Mouse (Mus musculus): Measurements from ENCODE around the gene Cyp51. TPM values are rescaled to one million over a fixed set of nuclear protein-coding genes. Genes with fewer than 3 reads are reported as not detected.
"Not testable (repeated sequence)": the region's sequence is repeated elsewhere in the genome, so short reads cannot be mapped to it uniquely, and the experiment has no call there.

Cyp51 gene
- polyA plus RNA-seq (2015; fragmentation: Nextera tagmentation; extraction: Ambion mirVana), result 126 and 143 TPM in 2 replicates

DNA sequence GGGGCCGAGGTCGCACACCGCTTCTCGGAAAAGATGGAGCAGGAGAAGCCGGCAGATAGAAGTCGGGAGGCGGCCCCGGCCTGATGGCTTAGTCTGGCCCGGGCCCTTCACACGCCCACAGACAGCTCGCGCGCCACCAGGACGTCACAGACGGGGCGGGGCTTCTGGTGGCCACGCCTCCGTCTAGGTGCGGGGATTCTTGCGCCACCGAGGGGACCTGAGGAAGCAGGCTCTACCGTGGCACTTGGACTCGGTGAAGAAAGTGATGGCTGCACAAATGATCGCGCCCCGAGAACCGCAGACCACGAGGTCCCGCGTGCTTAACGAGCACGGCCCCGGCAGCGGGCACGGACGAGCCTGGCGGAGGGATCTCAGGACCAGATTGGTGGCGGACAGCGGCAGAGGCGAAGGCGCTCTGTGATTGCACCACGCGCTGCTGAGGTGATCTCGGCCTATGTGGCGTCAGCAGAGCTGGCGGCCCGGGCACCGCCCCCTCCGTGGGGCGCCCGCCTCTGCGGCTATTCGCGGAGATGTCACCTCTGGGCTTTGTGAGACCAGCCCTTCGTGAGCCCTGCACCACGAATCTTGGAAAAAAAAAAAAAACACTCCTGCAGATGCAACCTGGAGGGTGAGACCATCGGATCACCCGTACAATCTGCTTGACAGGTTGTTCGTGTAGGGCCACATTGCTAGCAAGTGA lies at the start of gene Cyp51:
Gene Cyp51, minus strand, starts transcription at position 406 of the 700 bp plus-strand sequence.
- Histone ChIP-seq H3K27ac (replicated peaks) (peak within 1 kb of the TSS; percentile 100), H3K36me3 (peaks cover 23% of the 10 kb centered on the region), H3K9ac (replicated peaks) (peak within 1 kb of the TSS; percentile 91), H3K4me1 (peaks cover 28% of the 10 kb centered on the region), H3K4me2 (peak within 1 kb of the TSS; percentile 56), H3K9me3 (replicated peaks) (no peaks in the 10 kb centered on the region), H3K27me3 (replicated peaks) (no peaks in the 10 kb centered on the region), H3K4me3 (replicated peaks) (peak within 1 kb of the TSS; percentile 62)
- peak; percentile 98 for ATAC-seq (ENCODE audit: low FRiP score)
- WGBS, result under 1% methylated on average over 59 of the region's 59 CpGs

DNA sequence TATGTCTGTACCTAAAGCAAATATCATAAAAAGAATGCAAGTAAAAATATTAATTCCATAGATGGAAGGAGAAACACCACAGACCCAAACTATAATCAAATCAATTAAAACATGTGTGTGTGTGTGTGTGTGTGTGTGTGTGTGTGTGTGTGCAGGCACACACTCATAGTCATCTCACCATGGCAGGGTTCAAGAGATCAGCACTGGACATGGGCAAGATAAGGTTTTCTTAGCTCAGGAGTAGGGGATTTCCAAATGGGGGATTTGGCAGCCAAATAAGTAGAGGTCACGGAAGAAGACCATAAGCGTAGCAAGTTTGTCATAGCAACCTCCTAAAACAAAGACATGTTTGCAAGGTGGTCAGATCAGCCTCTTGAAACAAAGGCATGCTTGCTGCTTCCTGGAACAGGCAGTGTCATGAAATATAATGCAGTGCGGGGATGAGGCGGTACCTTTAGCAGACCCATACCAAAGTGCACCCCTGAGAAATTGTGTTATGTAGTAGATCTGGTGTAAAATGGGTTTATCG lies 8.1 kb upstream of the Cyp51 start:
- no peak overlapping the region for H3K27ac ChIP-seq (replicated peaks)
- H3K4me1 ChIP-seq, result no peaks in the 10 kb centered on the region
- H3K9me3 ChIP-seq (replicated peaks), result no peaks in the 10 kb centered on the region
- WGBS, result 92% methylated on average over 5 of the region's 5 CpGs
- ATAC-seq (ENCODE audit: low FRiP score), result no peak
- H3K27me3 ChIP-seq (replicated peaks), result no peaks in the 10 kb centered on the region
- H3K4me3 ChIP-seq (replicated peaks), result no peak overlapping the region
- H3K36me3 ChIP-seq, result no peaks in the 10 kb centered on the region
- no peak overlapping the region for H3K4me2 ChIP-seq
- H3K9ac ChIP-seq (replicated peaks), result no peak overlapping the region

DNA sequence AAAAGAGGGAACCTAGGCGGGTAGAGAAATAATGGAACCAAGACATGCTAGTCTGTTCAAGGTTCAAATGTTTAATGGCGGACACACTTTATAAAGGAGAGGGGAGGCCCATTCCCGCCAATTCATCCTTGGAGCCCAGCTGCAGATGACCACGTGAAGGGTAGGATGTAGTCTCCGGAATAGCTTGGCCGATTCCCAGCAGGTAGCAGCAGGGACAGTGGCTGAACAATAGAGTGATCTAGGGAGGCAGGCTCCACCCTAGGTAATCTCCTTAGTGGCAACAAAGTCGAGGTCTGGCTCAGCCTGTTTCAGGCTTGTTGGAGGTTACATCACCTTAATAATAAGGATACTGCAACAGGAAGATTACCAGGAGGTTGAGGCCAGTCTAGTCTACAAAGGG lies 2.5 kb upstream of the Cyp51 start:
- WGBS, result 62% methylated on average over 7 of the region's 7 CpGs
- H3K4me3 ChIP-seq (replicated peaks); H3K9me3 ChIP-seq (replicated peaks); H3K4me2 ChIP-seq; H3K36me3 ChIP-seq; H3K9ac ChIP-seq (replicated peaks); H3K27ac ChIP-seq (replicated peaks); H3K27me3 ChIP-seq (replicated peaks); ATAC-seq (ENCODE audit: low FRiP score): not testable (repeated sequence)
- H3K4me1 ChIP-seq, result peaks cover 17% of the 10 kb centered on the region

DNA sequence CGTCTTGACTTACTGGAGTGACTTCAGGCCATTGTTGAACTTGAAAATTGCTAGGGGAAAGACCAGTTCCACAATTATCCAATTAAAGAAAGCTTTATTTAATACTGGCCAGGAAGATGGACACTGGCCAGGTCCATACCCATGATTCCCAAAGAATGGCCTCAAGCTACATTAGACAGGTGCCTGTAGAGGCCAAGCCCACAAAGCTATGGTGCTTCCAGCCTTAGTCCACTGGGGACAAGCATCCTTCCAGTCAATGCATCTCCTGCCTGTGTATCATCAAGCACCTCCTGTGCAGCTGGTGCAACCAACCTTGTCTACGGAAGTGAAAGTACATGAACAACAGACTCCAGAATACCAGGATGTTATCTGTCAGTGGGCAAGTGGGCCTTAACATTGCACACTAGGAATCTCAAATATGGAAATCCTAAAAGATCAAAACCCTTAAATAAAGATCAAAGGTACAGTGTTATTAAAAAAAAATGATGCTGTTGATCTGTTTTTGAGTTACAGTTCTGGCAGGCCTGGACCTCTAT lies 1.2 kb upstream of the Cyp51 start:
- Histone ChIP-seq H3K4me3 (replicated peaks) (no peak overlapping the region), H3K9me3 (replicated peaks) (no peaks in the 10 kb centered on the region), H3K36me3 (peaks cover 12% of the 10 kb centered on the region), H3K27me3 (replicated peaks) (no peaks in the 10 kb centered on the region), H3K9ac (replicated peaks) (no peak overlapping the region), H3K4me2 (no peak overlapping the region), H3K27ac (replicated peaks) (peak overlapping the region; percentile 100), H3K4me1 (peaks cover 23% of the 10 kb centered on the region)
- WGBS, result 94% methylated on average over 2 of the region's 2 CpGs
- ATAC-seq (ENCODE audit: low FRiP score), result no peak

DNA sequence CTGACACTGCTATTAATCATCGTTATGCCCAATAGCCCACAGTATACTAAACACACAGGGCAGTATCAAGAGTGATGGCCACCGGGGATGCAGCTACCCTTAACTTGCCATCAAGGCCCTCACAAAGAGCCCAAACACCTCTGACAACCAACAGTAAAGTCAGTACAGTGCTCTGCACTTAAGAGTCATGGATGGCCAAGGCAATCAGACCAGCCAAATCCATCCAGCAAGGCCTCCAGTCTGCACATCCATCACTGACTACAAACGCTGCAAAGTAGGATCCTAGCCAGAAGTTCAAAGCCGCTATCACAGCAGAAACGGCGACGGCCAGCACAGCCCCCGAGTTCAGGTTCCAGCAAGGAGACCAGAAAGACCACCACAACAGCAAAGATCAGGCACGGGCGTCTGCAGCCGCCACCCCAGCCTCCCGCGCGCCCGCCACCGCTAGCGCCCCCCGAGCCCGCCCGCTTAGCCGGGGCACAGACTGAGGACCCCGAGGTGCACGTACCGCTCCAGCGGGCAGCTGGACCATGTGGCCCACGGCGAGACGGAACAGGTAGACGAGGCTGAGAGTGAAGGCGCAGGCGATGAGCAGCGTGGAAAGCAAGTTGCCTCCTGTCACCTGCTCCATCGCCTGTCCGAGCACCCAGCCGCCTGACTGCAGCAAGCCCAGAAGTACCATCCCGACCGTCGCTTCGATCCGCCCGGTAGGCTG lies 763 bp downstream of the Cyp51 start:
- peaks cover 30% of the 10 kb centered on the region for H3K36me3 ChIP-seq
- WGBS, result under 1% methylated on average over 41 of the region's 41 CpGs
- peak; percentile 69 for ATAC-seq (ENCODE audit: low FRiP score)
- peak overlapping the region; percentile 62 for H3K4me3 ChIP-seq (replicated peaks)
- no peaks in the 10 kb centered on the region for H3K9me3 ChIP-seq (replicated peaks)
- H3K9ac ChIP-seq (replicated peaks), result peak overlapping the region; percentile 91
- H3K27ac ChIP-seq (replicated peaks), result peak overlapping the region; percentile 100
- H3K27me3 ChIP-seq (replicated peaks), result no peaks in the 10 kb centered on the region
- peaks cover 28% of the 10 kb centered on the region for H3K4me1 ChIP-seq
- H3K4me2 ChIP-seq, result peak overlapping the region; percentile 56

DNA sequence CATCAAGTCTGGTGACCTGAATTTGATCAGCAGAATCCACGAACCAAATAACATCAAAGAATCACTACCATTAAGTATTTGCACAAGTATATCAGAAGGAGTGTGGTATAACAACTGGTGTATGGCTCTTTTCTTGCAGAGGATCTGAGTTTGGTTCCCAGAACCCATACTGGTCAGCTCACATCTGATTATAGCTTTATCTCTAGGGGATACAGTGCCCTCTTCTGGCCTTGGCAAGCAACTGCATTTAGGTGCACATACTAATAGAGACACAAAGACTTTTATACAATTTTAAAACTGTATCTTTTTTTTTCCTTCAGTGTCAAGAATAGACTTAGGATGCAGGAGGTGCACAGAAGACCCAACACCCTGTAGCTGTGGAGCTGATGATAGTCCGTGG lies 2.8 kb downstream of the Cyp51 start:
- no peaks in the 10 kb centered on the region for H3K27me3 ChIP-seq (replicated peaks)
- peaks cover 28% of the 10 kb centered on the region for H3K4me1 ChIP-seq
- H3K36me3 ChIP-seq, result peaks cover 35% of the 10 kb centered on the region
- WGBS, result 93% methylated on average over 2 of the region's 2 CpGs
- no peak overlapping the region for H3K4me2 ChIP-seq
- no peaks in the 10 kb centered on the region for H3K9me3 ChIP-seq (replicated peaks)
- H3K27ac ChIP-seq (replicated peaks), result no peak overlapping the region
- H3K4me3 ChIP-seq (replicated peaks), result no peak overlapping the region
- ATAC-seq (ENCODE audit: low FRiP score), result no peak
- H3K9ac ChIP-seq (replicated peaks), result no peak overlapping the region

DNA sequence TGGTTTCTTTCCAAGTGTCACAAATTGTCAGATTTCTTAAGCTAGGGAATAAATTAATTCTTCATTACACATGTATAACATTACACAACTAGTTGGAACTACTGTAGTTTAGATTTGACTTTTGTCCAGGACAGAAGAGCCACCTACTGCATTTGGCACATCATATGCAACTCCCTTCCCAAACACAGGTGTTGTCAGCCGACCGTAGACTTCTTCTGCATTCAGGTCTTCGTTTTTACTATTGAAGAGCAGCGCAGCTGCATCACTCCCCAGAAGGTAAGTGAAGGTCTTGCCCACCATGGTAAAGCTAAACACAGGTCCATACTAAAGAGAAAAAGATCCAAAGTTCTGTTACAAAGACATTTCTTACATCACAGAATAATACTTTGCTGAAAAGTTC lies 3.5 kb downstream of the Cyp51 start:
- no peak overlapping the region for H3K4me2 ChIP-seq
- no peaks in the 10 kb centered on the region for H3K27me3 ChIP-seq (replicated peaks)
- no peak overlapping the region for H3K27ac ChIP-seq (replicated peaks)
- ATAC-seq (ENCODE audit: low FRiP score), result no peak
- H3K9me3 ChIP-seq (replicated peaks), result no peaks in the 10 kb centered on the region
- 95% methylated on average over 4 of the region's 4 CpGs for WGBS
- H3K4me1 ChIP-seq, result peaks cover 28% of the 10 kb centered on the region
- no peak overlapping the region for H3K9ac ChIP-seq (replicated peaks)
- H3K4me3 ChIP-seq (replicated peaks), result no peak overlapping the region
- H3K36me3 ChIP-seq, result peaks cover 35% of the 10 kb centered on the region

DNA sequence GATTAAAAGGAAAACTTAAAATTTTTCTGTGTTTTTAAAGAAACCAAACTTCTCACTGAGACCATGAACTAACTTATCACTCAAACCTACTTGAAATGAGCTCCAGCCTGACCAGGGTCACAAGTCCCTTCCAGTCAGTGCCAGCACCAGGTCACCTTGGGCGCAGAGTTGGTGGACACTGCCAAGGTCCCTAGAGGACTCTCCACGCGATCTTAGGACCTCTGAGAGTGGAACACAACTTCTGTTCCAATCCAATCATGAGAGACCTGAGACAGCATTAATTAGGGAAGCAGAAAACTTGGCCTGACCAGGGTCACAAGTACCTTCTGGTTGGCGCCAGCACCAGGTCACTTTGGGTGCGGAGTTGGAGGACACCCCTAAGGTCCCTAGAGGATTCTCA lies 10.1 kb downstream of the Cyp51 start:
- Histone ChIP-seq H3K27me3 (replicated peaks) (no peaks in the 10 kb centered on the region), H3K27ac (replicated peaks) (no peak overlapping the region), H3K9me3 (replicated peaks) (no peaks in the 10 kb centered on the region), H3K4me3 (replicated peaks) (no peak overlapping the region), H3K36me3 (peaks cover 59% of the 10 kb centered on the region), H3K9ac (replicated peaks) (no peak overlapping the region), H3K4me2 (no peak overlapping the region), H3K4me1 (no peaks in the 10 kb centered on the region)
- 96% methylated on average over 5 of the region's 5 CpGs for WGBS
- no peak for ATAC-seq (ENCODE audit: low FRiP score)

DNA sequence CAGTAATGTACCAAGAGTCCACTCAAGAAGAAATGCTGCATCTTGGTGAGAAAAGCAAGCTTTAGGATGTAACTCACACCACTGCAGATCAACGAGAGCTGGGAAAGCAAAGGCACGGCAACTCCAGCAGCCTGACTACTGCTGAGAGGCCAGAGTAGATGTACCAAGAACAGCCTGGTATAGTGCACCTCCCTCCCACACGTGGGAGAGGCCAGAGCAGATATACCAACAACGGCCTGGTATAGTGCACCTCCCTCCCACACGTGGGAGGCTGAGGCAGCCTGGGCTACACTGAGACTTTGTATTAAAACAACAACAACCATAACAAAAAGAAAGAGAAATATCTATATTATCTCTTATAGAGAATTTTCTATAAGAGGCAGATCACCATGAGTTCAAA lies 16.4 kb downstream of the Cyp51 start:
- no peak for ATAC-seq (ENCODE audit: low FRiP score)
- Histone ChIP-seq H3K4me2 (no peak overlapping the region), H3K27ac (replicated peaks) (no peak overlapping the region), H3K27me3 (replicated peaks) (no peaks in the 10 kb centered on the region), H3K9ac (replicated peaks) (no peak overlapping the region), H3K36me3 (peaks cover 84% of the 10 kb centered on the region), H3K4me1 (peaks cover 2% of the 10 kb centered on the region; the same call in 1 of the 2 replicates), H3K4me3 (replicated peaks) (no peak overlapping the region), H3K9me3 (replicated peaks) (no peaks in the 10 kb centered on the region)
- 85% methylated on average over 5 of the region's 5 CpGs for WGBS

DNA sequence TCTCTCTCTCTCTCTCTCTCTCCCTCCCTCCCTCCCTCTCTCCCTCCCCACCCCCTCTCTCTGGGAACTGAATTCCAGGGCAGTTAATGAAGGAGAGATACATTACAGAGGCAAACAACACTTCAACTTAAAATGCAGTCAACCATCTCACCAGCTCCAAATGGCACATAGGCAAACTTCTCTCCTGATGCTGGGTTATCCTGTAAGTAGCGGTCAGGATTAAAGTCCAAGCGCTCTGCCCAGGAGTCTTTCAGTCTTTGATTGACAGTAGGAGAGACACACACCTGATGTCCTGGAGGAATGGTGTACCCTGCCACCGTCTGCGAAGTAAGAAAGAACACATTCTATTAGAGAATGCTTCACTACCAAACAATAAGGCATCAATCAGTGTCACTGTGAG lies 18.2 kb downstream of the Cyp51 start:
- H3K4me2 ChIP-seq, result no peak overlapping the region
- no peak overlapping the region for H3K4me3 ChIP-seq (replicated peaks)
- H3K9me3 ChIP-seq (replicated peaks), result no peaks in the 10 kb centered on the region
- H3K4me1 ChIP-seq, result peaks cover 2% of the 10 kb centered on the region; the same call in 1 of the 2 replicates
- H3K36me3 ChIP-seq, result peaks cover 85% of the 10 kb centered on the region
- WGBS, result 81% methylated on average over 4 of the region's 4 CpGs
- H3K27ac ChIP-seq (replicated peaks), result no peak overlapping the region
- no peaks in the 10 kb centered on the region for H3K27me3 ChIP-seq (replicated peaks)
- ATAC-seq (ENCODE audit: low FRiP score), result no peak
- no peak overlapping the region for H3K9ac ChIP-seq (replicated peaks)

DNA sequence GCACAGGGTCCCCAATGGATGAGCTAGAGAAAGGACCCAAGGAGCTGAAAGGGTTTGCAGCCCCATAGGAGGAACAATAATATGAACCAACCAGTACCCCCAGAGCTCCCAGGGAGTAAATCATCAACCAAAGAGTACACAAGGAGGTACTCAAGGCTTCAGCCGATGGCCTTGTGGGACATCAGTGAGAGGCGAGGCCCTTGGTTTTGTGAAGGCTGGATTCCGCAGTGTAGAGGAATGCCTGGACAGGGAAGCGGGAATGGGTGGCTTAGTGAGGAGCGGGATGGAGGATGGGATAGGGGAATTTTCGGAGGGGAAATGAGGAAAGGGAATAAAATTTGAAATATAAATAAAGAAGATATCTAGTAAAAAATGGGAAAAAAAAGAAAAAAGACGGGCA lies 19.6 kb downstream of the Cyp51 start:
- peaks cover 88% of the 10 kb centered on the region for H3K36me3 ChIP-seq
- 95% methylated on average over 7 of the region's 7 CpGs for WGBS

DNA sequence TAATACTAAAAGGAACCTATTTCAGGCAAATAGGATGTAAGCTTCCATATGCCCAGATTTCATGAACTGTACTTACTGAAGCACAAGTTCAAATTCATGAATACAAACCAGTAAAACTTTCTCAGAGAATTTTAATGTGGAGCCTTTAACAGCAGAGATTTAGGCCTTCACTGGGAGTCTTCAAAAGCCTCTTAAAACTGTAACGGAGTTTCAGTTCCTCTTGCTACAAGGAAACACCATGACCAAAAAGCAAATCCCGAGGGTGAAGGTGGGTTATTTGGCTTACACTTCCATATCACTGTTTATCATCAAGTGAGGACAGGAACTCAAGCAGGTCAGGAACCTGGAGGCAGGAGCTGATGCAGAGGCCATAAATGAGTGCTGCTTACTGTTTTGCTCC lies 23.0 kb downstream of the Cyp51 start:
- Histone ChIP-seq H3K27me3 (replicated peaks) (no peaks in the 10 kb centered on the region), H3K9ac (replicated peaks) (no peak overlapping the region), H3K4me1 (no peaks in the 10 kb centered on the region), H3K27ac (replicated peaks) (no peak overlapping the region), H3K9me3 (replicated peaks) (no peaks in the 10 kb centered on the region), H3K4me3 (replicated peaks) (no peak overlapping the region), H3K4me2 (no peak overlapping the region), H3K36me3 (peaks cover 85% of the 10 kb centered on the region)
- ATAC-seq (ENCODE audit: low FRiP score), result no peak
- 89% methylated on average over 2 of the region's 2 CpGs for WGBS

More for the DNA sequence above, 19.6 kb downstream of the Cyp51 start:
- Histone ChIP-seq H3K27me3 (replicated peaks) (no peaks in the 10 kb centered on the region), H3K4me3 (replicated peaks) (no peak overlapping the region), H3K4me2 (no peak overlapping the region), H3K4me1 (peaks cover 2% of the 10 kb centered on the region; the same call in 1 of the 2 replicates), H3K27ac (replicated peaks) (no peak overlapping the region), H3K9me3 (replicated peaks) (no peaks in the 10 kb centered on the region), H3K9ac (replicated peaks) (no peak overlapping the region)
- ATAC-seq (ENCODE audit: low FRiP score), result no peak

Data from neural tube, embryonic 15.5 days (tissue).